Mouse (Mus musculus) 3T3-L1 (cell line): ENCODE measurements at regions not wholly inside any gene's neighbourhood (a gene's known extent, or its start where the extent isn't known, plus 50 kb on each side); places are given as distances from the start of the nearest gene placed in this dataset.

Experiments
- DNase-seq: peaks from one replicate; pipeline ENCODE4 v3.0.0-alpha.2; 2015; ENCODE audit warnings: low read depth, low spot score

- no peak for DNase-seq
Observed at GRCm38 (mm10) chr13:14789827-14790226, 159.9 kb downstream of the AW209491 start.

- no peak for DNase-seq
Observed at GRCm38 (mm10) chr13:14800246-14800645, 170.3 kb downstream of the AW209491 start.

- DNase-seq, result no peak
Observed at GRCm38 (mm10) chr13:14801020-14801419, 171.1 kb downstream of the AW209491 start.

- no peak for DNase-seq
Observed at GRCm38 (mm10) chr13:14802391-14802790, 172.4 kb downstream of the AW209491 start.

- peak; percentile 1 for DNase-seq
Observed at GRCm38 (mm10) chr13:14835362-14835761, 205.4 kb downstream of the AW209491 start.
